Mouse (Mus musculus): ENCODE results near the gene Zfp64.
"Not testable (repeated sequence)": the region's sequence is repeated elsewhere in the genome, so short reads cannot be mapped to it uniquely, and the experiment has no call there.

Gene Zfp64

GRCm38 (mm10) chr2:168892057-168892456, 63.3 kb downstream of the Zfp64 start:
- no peak for DNase-seq

DNA sequence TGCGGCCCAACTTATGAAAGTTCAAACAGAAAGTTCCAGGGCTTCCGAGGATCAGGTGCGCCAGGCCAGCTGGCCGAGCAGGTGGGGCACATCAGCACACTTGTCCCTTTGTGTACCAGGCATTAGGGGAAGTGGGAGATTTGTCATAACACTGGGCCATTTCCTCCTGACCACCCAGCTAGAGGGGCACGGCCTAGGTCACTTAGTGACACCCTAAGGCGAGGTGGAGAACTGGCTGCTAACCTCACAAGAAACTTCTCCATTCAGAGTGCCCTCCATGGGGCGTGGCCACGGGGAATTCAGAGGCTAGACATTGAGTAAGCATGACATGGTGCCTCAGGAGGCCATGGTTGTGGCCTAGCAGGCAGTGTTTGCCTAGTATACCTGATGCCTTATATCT, 70.7 kb downstream of the Zfp64 start:
- DNase-seq = no peak

GRCm38 (mm10) chr2:168882997-168883396, 72.4 kb downstream of the Zfp64 start:
- DNase-seq = no peak

DNA sequence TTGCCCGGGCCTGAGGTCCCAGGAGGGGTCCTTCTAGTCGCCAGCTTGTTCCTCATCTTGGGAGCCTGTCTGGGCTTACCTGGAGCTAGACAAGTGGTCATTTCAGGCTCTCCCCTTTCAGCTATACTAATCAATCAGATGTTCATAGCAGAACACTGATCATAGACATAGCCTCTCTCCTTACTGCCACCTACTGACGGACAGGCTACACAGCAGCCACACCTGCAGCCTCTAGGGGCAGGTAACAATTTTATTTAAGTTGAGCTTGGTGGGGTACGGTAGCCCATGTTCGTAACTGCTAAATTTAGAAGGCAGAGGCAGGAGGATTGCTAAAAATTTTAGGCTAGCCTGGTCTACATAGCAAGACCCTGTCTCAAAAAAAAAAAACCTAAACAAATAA, 73.5 kb downstream of the Zfp64 start:
- no peak for DNase-seq

GRCm38 (mm10) chr2:168879573-168879972, 75.8 kb downstream of the Zfp64 start:
- no peak for DNase-seq

DNA sequence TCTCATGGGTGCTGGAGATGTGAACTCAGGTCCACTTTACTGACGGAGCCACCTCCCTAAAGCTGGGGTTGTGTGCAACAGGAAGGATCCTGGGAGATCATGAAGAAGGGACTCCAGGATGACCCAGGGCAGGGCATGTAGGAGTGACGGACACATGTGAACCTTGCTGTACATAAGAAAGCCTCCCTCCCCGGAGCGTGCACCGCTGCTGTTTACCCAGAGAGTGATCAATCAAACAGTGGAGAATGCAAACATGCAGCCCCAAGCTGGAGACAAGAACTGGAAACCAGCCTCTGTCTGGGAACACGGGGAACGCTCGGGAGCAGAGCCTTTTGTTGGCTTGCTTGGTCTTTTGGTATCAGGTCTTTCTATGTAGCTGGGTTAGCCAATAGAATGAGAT, 76.7 kb downstream of the Zfp64 start:
- no peak for DNase-seq

GRCm38 (mm10) chr2:168878158-168878557, 77.2 kb downstream of the Zfp64 start:
- DNase-seq = no peak

DNA sequence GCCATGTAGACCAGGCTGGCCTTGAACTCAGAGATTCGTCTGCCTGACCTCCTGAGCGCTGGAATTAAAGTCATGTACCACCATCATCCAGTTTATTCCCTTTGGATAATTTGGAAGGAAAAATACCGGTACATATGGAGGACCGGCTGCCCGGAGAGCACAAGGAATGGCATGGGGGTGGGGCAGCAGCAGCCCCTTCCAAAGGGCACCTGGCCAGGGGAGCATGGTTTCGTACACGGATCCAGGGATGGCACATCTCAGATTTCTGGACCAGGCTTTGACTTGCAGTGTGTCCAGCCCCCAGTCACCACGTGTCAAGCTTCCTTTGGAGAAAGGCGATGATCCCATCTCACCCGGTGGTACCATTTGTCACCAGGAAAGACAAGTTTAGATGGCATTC, 78.8 kb downstream of the Zfp64 start:
- DNase-seq = no peak

- peak; percentile 42 for DNase-seq
Measured at GRCm38 (mm10) chr2:168874498-168874897, 80.9 kb downstream of the Zfp64 start.

GRCm38 (mm10) chr2:168871767-168872511, 83.4 kb downstream of the Zfp64 start:
- DNase-seq = no peak

GRCm38 (mm10) chr2:168870480-168870879, 84.9 kb downstream of the Zfp64 start:
- no peak for DNase-seq

DNA sequence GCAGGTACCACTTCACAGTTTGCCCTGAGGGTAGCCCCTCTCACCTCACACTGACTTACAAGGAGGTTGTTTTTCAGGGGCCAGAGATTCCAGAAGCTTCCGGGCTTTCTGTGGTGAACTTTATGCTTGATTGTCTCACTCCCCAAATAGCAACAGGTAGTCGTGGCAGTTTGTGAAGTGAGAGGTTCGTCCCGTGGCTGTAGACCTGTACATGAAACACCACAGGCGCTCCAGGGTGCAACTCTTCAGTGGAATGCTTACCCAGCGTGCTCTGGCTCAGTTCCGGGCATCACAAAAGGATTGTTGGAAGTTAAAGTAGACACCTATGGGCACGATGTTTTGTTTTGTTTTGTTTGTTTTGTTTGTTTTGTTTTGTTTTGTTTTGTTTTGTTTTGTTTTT, 88.4 kb downstream of the Zfp64 start:
- DNase-seq = no peak

DNA sequence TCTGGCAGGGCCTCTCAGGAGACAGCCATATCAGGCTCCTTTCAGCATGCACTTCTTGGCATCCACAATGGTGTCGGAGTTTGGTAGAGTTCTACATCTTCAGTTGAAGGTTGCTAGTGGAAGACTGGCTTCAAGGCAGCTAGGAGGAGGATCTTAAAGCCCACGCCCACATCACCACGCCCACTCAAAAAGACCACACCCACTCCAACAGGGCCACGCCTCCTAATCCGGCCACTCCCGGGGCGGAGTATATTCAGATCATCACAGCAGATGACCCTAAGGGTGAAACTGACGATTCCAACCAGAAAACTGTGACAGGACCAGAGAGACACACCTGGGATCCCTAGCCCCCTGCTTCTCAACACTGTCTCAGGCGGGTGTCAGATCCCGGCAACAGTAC, 89.0 kb downstream of the Zfp64 start:
- DNase-seq = no peak

- no peak for DNase-seq
Measured at GRCm38 (mm10) chr2:168864905-168865304, 90.5 kb downstream of the Zfp64 start.

GRCm38 (mm10) chr2:168862694-168863093, 92.7 kb downstream of the Zfp64 start:
- no peak for DNase-seq

GRCm38 (mm10) chr2:168860922-168861740, 94.3 kb downstream of the Zfp64 start:
- DNase-seq = no peak

DNA sequence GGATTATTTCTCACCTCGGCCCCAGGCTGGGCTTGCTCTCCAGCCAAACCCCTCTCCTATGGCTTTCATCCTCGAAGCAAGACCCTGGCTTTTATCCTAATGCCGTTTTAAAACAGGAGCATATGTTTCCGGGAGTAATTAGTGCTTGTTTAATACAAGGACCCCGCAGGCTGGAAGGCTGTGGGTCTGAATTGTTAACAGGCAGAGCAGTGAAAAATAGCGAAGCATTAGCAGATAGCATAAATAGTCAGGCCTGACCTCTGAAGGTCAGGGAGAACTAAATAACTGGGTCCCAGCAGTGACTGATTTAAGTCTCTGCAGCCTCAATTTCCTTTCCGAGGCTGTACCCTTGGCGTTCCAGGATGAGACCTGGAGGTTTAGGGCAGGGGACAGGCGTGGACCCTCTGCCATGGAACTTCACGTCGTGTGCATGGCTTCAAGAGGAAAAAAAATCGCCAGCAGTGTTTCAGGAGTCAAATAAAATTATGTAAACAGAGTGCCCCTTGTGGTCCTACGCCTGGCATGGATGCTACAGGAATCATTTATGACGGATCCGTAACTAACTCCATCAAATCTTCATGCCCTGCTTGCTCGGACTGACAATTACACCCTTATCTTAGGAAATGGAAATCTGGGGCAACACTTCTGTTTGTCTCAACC, 95.2 kb downstream of the Zfp64 start:
- DNase-seq = no peak

DNA sequence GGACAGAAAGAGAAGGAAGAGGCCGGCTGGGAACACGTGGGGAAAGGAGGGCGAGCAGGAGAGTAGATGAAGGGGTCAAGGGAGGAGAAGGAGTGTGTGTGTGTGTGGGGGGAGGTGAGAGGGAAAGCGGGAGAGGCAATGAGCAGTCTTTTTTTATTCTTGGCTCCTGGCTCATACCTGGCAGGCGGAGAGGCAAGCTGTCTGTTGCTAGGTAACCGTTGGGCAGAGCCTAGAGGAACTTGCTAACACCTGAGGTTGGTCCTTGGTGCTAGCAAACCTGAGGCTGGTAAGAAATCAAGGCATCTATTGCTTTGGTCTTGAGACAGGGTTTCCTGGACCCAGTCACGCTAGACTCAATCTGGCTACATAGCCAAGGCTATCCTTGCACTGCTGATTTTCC, 98.7 kb downstream of the Zfp64 start:
- DNase-seq = peak; percentile 7

DNA sequence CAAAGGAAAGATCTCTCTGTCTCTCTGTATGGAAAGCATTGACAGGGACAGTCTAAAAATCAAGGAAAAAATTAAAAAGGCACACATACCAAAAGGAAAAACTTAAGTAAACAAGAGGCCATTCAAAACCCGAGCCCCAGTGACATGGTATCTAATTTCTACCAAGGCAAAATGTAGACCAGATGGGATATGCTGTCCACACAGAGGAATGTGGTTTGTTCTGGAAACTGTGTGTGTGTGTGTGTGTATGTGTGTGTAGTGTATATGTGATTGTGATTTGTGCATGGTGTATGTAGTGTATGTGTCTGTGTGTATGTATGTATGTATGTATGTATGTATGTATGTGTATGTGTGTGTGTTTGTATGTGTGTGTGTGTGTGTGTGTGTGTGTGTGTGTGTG, 100.6 kb downstream of the Zfp64 start:
- no peak for DNase-seq

- DNase-seq = not testable (repeated sequence)
Measured at GRCm38 (mm10) chr2:168853869-168854268, 101.5 kb downstream of the Zfp64 start.

DNA sequence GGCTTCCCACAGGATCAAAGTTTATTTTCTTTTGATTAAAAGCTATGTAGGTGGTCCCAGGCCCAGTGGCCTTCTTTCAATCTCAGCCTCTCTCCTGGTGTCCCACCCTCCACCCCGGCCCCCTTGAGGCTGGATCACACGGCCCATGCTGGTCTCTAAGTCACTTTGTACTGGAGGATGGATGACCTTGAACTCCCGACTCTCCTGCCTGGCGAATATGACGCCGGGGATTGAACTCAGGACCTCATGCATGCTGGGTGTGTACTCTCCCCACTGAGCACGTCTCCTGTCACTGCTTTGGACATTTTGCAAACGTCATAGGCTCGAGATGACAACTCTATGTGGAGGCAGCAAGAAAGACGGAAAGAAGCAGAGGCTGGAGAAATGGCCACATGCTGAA, 103.8 kb downstream of the Zfp64 start:
- DNase-seq = no peak

DNA sequence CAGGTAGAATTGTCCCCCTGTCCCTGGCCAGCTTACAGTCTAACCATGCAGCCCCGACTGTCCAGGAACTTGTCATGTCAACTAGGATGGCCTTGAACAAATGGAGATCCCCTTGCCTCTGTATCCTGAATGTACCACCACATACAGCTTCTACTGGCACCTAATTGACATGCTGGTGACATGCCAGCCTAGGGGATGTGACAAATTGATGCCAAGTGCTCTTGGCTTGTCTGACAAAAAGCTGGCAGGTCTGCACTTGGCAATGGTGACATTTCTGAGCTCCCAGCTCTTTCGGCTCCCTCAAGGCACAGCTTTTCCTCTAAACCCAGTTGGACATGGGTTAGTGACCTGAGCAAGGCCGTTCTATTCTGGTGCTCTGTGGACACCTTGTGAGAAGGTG, 106.8 kb downstream of the Zfp64 start:
- DNase-seq = no peak

- DNase-seq = no peak
Measured at GRCm38 (mm10) chr2:168846180-168846720, 109.1 kb downstream of the Zfp64 start.

Measured in layer of hippocampus, adult 9-11 months (tissue).